Mouse (Mus musculus) olfactory bulb, adult 2 months (tissue): ENCODE data around the gene Smo.

Experiments used
- CTCF ChIP-seq: fragments of 200-500 bp; IDR thresholded peaks from 2 replicates; pipeline ENCODE4 v1.5.1; 2012; ENCODE audit warnings: low read depth, mild to moderate bottlenecking, low read length, moderate library complexity; ENCODE audit not compliant: insufficient read depth
- POLR2A ChIP-seq: fragments of 200-500 bp; IDR thresholded peaks from 2 replicates; pipeline ENCODE4 v1.6.1; 2012; ENCODE audit warnings: mild to moderate bottlenecking, low read depth, low read length, moderate library complexity; ENCODE audit not compliant: insufficient read depth

DNA sequence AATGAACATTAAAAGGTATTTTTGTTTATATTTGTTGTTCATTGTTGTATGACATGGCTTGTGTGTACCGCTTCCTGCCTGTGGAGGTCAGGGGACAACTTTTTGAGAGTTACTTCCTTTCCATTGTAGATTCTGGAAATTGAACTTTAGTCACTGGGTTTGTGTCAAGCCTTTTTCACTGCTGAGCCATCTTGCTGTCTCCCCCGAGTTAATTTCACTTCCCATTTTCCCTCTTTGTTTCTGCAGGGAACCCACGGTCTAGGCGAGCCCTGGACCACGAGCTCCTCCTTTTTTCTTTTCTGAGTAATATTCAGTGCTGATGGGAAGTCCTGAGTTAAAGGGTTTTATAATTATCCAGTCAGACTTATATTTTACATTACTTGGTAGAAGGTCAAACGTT, 59.3 kb downstream of the Smo start:
- TF ChIP-seq POLR2A (no peak), CTCF (no peak)
